Mouse (Mus musculus): ENCODE measurements around the gene Map1lc3b.

GRCm38 (mm10) chr8:121590203-121591177, at the start of gene Map1lc3b:
- TF ChIP-seq POLR2A (IDR thresholded peaks at IDR 0.05; ENCODE audit: control insufficient read depth in 1 of 2, insufficient read depth in 1 of 2, low read depth in 1 of 2, low read length in 2 of 2, poor library complexity in 1 of 2) (peak; percentile 90 to 91), MAX (IDR thresholded peaks at IDR 0.05; ENCODE audit: low read length) (peak; percentile 87), CTCF (IDR thresholded peaks at IDR 0.05 in 2 of 3, conservative IDR thresholded peaks at IDR 0.05 in 1 of 3; ENCODE audit: control insufficient read depth in 1 of 3, insufficient read depth in 1 of 3, low read depth in 2 of 3, low read length in 3 of 3, poor library complexity in 1 of 3, severe bottlenecking in 1 of 3) (no peak), EP300 (IDR thresholded peaks at IDR 0.05; ENCODE audit: low read depth in 1 of 2, low read length in 2 of 2) (peak in 1 of 2 experiments; percentile 52; a peak in 2 of 4 replicates), RCOR1 (IDR thresholded peaks at IDR 0.05; ENCODE audit: low read depth, low read length) (peak; percentile 76), ZNF384 (IDR thresholded peaks at IDR 0.05; ENCODE audit: low read depth, low read length) (no peak), NRF1 (IDR thresholded peaks at IDR 0.05; ENCODE audit: insufficient read depth, low read depth, low read length, poor library complexity, severe bottlenecking) (peak; percentile 87), MAFK (IDR thresholded peaks at IDR 0.05; ENCODE audit: borderline replicate concordance, low read depth, low read length) (no peak), ELF1 (IDR thresholded peaks at IDR 0.05; ENCODE audit: low read depth, low read length) (peak; percentile 100), USF1 (IDR thresholded peaks at IDR 0.05; ENCODE audit: low read depth, low read length) (peak; percentile 95)
